ENCODE assay signal across 19 mouse cellular contexts in the genomic region with DNA sequence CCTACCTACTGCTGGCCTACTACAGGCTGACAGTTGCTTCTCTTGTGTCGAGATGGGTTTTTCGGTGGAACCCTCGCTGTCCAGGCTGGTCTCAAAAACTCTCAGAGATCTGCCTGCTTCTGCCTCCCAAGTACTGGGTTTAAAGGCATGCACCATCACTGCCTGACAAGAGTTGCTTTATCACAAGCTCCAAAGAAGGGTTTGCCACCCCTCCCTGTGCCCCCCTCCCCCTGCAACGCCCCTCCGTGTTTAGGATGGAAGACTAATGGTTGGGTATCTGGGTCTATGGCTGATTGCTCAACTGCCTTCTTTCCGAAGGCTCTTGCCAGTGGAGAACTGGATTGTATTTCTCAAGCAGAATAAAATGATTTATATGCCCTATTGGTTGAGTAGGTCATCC. TPM values are rescaled to one million over a fixed set of nuclear protein-coding genes. Genes with fewer than 3 reads are reported as not detected.
"Had no signal": no experiment of that assay in that cellular context is flagged by ENCODE, and none has a peak within 500 bp of the region (broad histone marks: within the 10 kb centered on the region; RNA-seq: fewer than 3 reads in every experiment).

No protein-coding gene starts in this region.

- ATAC-seq: intestine, embryonic 15.5 days had no signal

- H3K9me3 ChIP-seq: intestine, embryonic 15.5 days; limb, embryonic 10.5 days; midbrain, embryonic 10.5 days had no signal

- H3K27me3 ChIP-seq: intestine, embryonic 15.5 days had no signal

- H3K9ac ChIP-seq: intestine, embryonic 15.5 days; lung, embryonic 14.5 days had no signal

- H3K27ac ChIP-seq: intestine, embryonic 15.5 days; limb, embryonic 10.5 days; midbrain, embryonic 10.5 days had no signal

- H3K4me3 ChIP-seq: intestine, embryonic 15.5 days; left cerebral cortex, adult 2 months; limb, embryonic 10.5 days; midbrain, embryonic 10.5 days; myocyte had no signal

- H3K4me2 ChIP-seq: intestine, embryonic 15.5 days; lung, embryonic 14.5 days had no signal

- H3K36me3 ChIP-seq: intestine, embryonic 15.5 days; midbrain, embryonic 10.5 days had no signal

- DNase-seq: kidney, adult 18-20 months; kidney, postnatal 10 days; kidney, postnatal 4 days; lung, embryonic 14.5 days; lung, postnatal 10 days; lung, postnatal 4 days; midbrain, embryonic 14.5 days; right cerebral cortex, postnatal 4 days had no signal

RNA-seq across cellular contexts. Expression of a gene that starts 54.5 kb away (rescaled TPM):
- polyA plus RNA-seq: myocyte had no signal

RNA-seq across cellular contexts. Expression of a gene that starts 57.5 kb away (rescaled TPM):
- total RNA-seq: megakaryocyte, adult 5-6 weeks; neutrophil, adult 5-6 weeks had no signal
- polyA plus RNA-seq: intestine, embryonic 15.5 days; kidney, embryonic 14.5 days; limb, embryonic 10.5 days; limb, embryonic 14.5 days; lung, embryonic 14.5 days; midbrain, embryonic 10.5 days; midbrain, embryonic 14.5 days; myocyte; neural tube, embryonic 11.5 days; stomach, embryonic 16.5 days had no signal
